Mouse (Mus musculus) olfactory bulb, adult 2 months (tissue): Measurements from ENCODE around the gene Fryl.

Experiments used
- CTCF ChIP-seq: fragments of 200-500 bp; IDR thresholded peaks from 2 replicates; pipeline ENCODE4 v1.5.1; 2012; ENCODE audit warnings: low read depth, mild to moderate bottlenecking, low read length, moderate library complexity; ENCODE audit not compliant: insufficient read depth
- POLR2A ChIP-seq: fragments of 200-500 bp; IDR thresholded peaks from 2 replicates; pipeline ENCODE4 v1.6.1; 2012; ENCODE audit warnings: mild to moderate bottlenecking, low read depth, low read length, moderate library complexity; ENCODE audit not compliant: insufficient read depth

DNA sequence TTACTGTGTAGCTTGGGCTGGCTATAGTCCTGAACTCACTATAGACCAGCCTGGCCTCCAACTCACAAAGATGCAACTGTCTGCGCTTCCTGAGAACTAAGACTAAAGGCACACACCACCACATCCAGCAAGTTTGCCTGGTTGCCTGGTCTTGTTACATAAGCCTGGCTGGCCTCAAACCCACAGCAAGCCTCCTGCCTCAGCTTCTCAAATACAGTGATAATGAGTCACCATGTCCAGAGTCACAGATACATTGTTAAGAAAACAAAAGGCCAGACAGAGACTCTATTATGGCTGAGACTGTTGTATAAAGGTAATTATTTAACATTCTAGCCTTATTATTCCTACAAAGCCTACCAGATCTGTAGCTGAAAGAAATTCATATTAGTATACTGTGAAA lies 39.3 kb downstream of the Fryl start:
- TF ChIP-seq POLR2A (no peak), CTCF (no peak)
